Mouse (Mus musculus) heart, adult 2 months (tissue): ENCODE results near the gene Dixdc1. TPM values are rescaled to one million over a fixed set of nuclear protein-coding genes. Genes with fewer than 3 reads are reported as not detected.

ENCODE experiments used
- DNase-seq, 2 experiments: peaks; one replicate each; pipeline ENCODE4 v3.0.0; 2021
- H3K27ac ChIP-seq: fragments of 200-600 bp; 2 replicates; pipeline ENCODE4 v1.8.1; 2022
- H3K27me3 ChIP-seq: fragments of 200-500 bp; 2 replicates; pipeline ENCODE4 v1.6.1; 2012; ENCODE audit warnings: mild to moderate bottlenecking, low read length, inconsistent platforms, mixed read lengths; ENCODE audit not compliant: control insufficient read depth, insufficient read depth
- H3K36me3 ChIP-seq: fragments of 200-500 bp; 2 replicates; pipeline ENCODE4 v1.6.1; 2012; ENCODE audit warnings: low read length, inconsistent platforms; ENCODE audit not compliant: control insufficient read depth, insufficient read depth
- H3K4me1 ChIP-seq: fragments of 200-500 bp; 2 replicates; pipeline ENCODE4 v1.6.1; 2011; ENCODE audit warnings: low read length; ENCODE audit not compliant: control insufficient read depth, insufficient read depth
- H3K4me3 ChIP-seq: fragments of 200-600 bp; 2 replicates; pipeline ENCODE4 v1.8.1; 2022
- H3K79me2 ChIP-seq: fragments of 200-500 bp; replicated peaks from 2 replicates; pipeline ENCODE4 v1.6.1; 2012; ENCODE audit warnings: mild to moderate bottlenecking, inconsistent platforms, low read length, moderate library complexity, mixed read lengths; ENCODE audit not compliant: control insufficient read depth, insufficient read depth
- H3K9ac ChIP-seq: fragments of 200-500 bp; 2 replicates; pipeline ENCODE4 v1.6.1; 2012; ENCODE audit warnings: low read depth, mild to moderate bottlenecking, control low read depth, inconsistent platforms, low read length, mixed read lengths
- CTCF ChIP-seq: fragments of 200-600 bp; IDR thresholded peaks from 2 replicates; pipeline ENCODE4 v1.8.1; 2022; ENCODE audit warnings: antibody characterized with exemption, mild to moderate bottlenecking, moderate library complexity
- EP300 ChIP-seq: fragments of 200-500 bp; IDR thresholded peaks from 2 replicates; pipeline ENCODE4 v1.6.1; 2011; ENCODE audit warnings: low read depth, low read length, control low read depth; ENCODE audit not compliant: insufficient read depth
- POLR2A ChIP-seq: fragments of 200-500 bp; IDR thresholded peaks from 2 replicates; pipeline ENCODE4 v1.6.1; 2011; ENCODE audit warnings: mild to moderate bottlenecking, low read depth, low read length, control low read depth; ENCODE audit not compliant: insufficient read depth
- WGBS: fragments of 180-500 bp; shearing (Covaris S2); methylation state at CpG from one replicate; pipeline ENCODE4 v1.1.7; 2018; 5-methylcytosine and 5-hydroxymethylcytosine counted together
- intact Hi-C: fragments of 180-260 bp; cut with DNase I; formaldehyde crosslinking; loops from one replicate; pipeline ENCODE4 v1.15.1; 2025
- polyA plus RNA-seq: library from polyadenylated mRNA; depleted of rRNA; stranded (reverse); fragments of >200 nt; gene quantifications from 2 replicates; pipeline ENCODE4 v1.2.3, GENCODE M21; 2012
- total RNA-seq, 2 experiments: library from RNA; stranded (reverse); gene quantifications; 2 replicates each; pipeline ENCODE4 v1.2.3; 2021

Gene Dixdc1
- total and polyA plus RNA-seq, 3 experiments = 2.6 to 5.4 (median 3.4) TPM

- TF ChIP-seq CTCF (no peak), EP300 (peak; percentile 53; the same call in 1 of the 2 replicates), POLR2A (no peak)
- H3K27me3 ChIP-seq = no peaks in the 10 kb centered on the region
- H3K4me3 ChIP-seq = no peak overlapping the region
- peak overlapping the region; percentile 72 for H3K27ac ChIP-seq
- intact Hi-C loops = loop anchor here (5.0 kb wide), 1 partner anchor 1105 kb away; no protein-coding TSS in a partner anchor
- 33% methylated on average over 8 of the region's 8 CpGs for WGBS
- H3K9ac ChIP-seq = no peak overlapping the region
- H3K36me3 ChIP-seq = 0 out of 2 replicates have a peak, but pooled peaks cover 2% of the 10 kb centered on the region
- DNase-seq = no peak
- H3K79me2 ChIP-seq = no peaks in the 10 kb centered on the region
- H3K4me1 ChIP-seq = peaks cover 2% of the 10 kb centered on the region
Observed at GRCm38 (mm10) chr9:50722451-50722911, 16.8 kb downstream of the Dixdc1 start.

GRCm38 (mm10) chr9:50721061-50721460 is 18.3 kb downstream of the Dixdc1 start:
- H3K27me3 ChIP-seq = no peaks in the 10 kb centered on the region
- DNase-seq = no peak

GRCm38 (mm10) chr9:50718878-50719277 is 20.4 kb downstream of the Dixdc1 start:
- Histone ChIP-seq H3K27ac (no peak overlapping the region), H3K79me2 (no peaks in the 10 kb centered on the region), H3K4me1 (peaks cover 2% of the 10 kb centered on the region), H3K4me3 (no peak overlapping the region), H3K36me3 (no peaks in the 10 kb centered on the region), H3K27me3 (no peaks in the 10 kb centered on the region), H3K9ac (no peak overlapping the region)
- TF ChIP-seq POLR2A = no peak
- no peak for TF ChIP-seq CTCF
- WGBS = 35% methylated on average over 4 of the region's 4 CpGs
- intact Hi-C loops = no loop called here
- DNase-seq = no peak

More at GRCm38 (mm10) chr9:50721061-50721460, 18.3 kb downstream of the Dixdc1 start:
- no peaks in the 10 kb centered on the region for H3K79me2 ChIP-seq
- TF ChIP-seq POLR2A = no peak
- 0 out of 2 replicates have a peak, but pooled peaks cover 2% of the 10 kb centered on the region for H3K36me3 ChIP-seq
- H3K27ac ChIP-seq = no peak overlapping the region
- intact Hi-C loops = loop anchor here (5.0 kb wide), 1 partner anchor 1106 kb away; no protein-coding TSS in a partner anchor
- H3K9ac ChIP-seq = no peak overlapping the region
- H3K4me1 ChIP-seq = peaks cover 2% of the 10 kb centered on the region
- no peak overlapping the region for H3K4me3 ChIP-seq
- 48% methylated on average over 12 of the region's 12 CpGs for WGBS

GRCm38 (mm10) chr9:50714188-50714587 is 25.1 kb downstream of the Dixdc1 start:
- no peak for TF ChIP-seq CTCF
- TF ChIP-seq POLR2A = no peak
- TF ChIP-seq EP300 = no peak
- H3K27me3 ChIP-seq = no peaks in the 10 kb centered on the region
- no peaks in the 10 kb centered on the region for H3K36me3 ChIP-seq
- no peaks in the 10 kb centered on the region for H3K4me1 ChIP-seq
- 50% methylated on average over 4 of the region's 4 CpGs for WGBS
- no peak for DNase-seq
- no peak overlapping the region for H3K9ac ChIP-seq
- no peak overlapping the region for H3K4me3 ChIP-seq
- H3K27ac ChIP-seq = no peak overlapping the region
- H3K79me2 ChIP-seq = no peaks in the 10 kb centered on the region
- intact Hi-C loops = no loop called here

- no peaks in the 10 kb centered on the region for H3K4me1 ChIP-seq
- no peaks in the 10 kb centered on the region for H3K27me3 ChIP-seq
- intact Hi-C loops = no loop called here
- no peak overlapping the region for H3K27ac ChIP-seq
- WGBS = 84% methylated on average over 4 of the region's 4 CpGs
- no peak for DNase-seq
- H3K4me3 ChIP-seq = no peak overlapping the region
- no peak overlapping the region for H3K9ac ChIP-seq
- H3K79me2 ChIP-seq = no peaks in the 10 kb centered on the region
- no peaks in the 10 kb centered on the region for H3K36me3 ChIP-seq
- no peak for TF ChIP-seq CTCF
- TF ChIP-seq POLR2A = no peak
- TF ChIP-seq EP300 = no peak
Observed at GRCm38 (mm10) chr9:50711337-50711736, 28.0 kb downstream of the Dixdc1 start.

- no peak overlapping the region for H3K27ac ChIP-seq
- H3K4me3 ChIP-seq = no peak overlapping the region
- no peak overlapping the region for H3K9ac ChIP-seq
- H3K36me3 ChIP-seq = no peaks in the 10 kb centered on the region
- TF ChIP-seq CTCF (peak; percentile 81), POLR2A (no peak), EP300 (0 out of 2 replicates have a peak, but pooled peaks have one; percentile 42)
- intact Hi-C loops = loop anchor here (1.0 to 2.0 kb wide), 2 partner anchors 26 to 54 kb away; no protein-coding TSS in a partner anchor
- WGBS = 24% methylated on average over 2 of the region's 2 CpGs
- DNase-seq = no peak
- H3K27me3 ChIP-seq = no peaks in the 10 kb centered on the region
- H3K4me1 ChIP-seq = no peaks in the 10 kb centered on the region
- H3K79me2 ChIP-seq = no peaks in the 10 kb centered on the region
Observed at GRCm38 (mm10) chr9:50709108-50709507, 30.2 kb downstream of the Dixdc1 start.
